Mouse (Mus musculus) lung, postnatal 0 days (tissue): ENCODE measurements around the gene Ctsd.

Experiments used
- CTCF ChIP-seq: IDR thresholded peaks from 2 replicates; pipeline ENCODE4 v1.5.1; 2016; ENCODE audit warnings: antibody characterized with exemption, mild to moderate bottlenecking
- EP300 ChIP-seq: IDR thresholded peaks from 2 replicates; pipeline ENCODE4 v1.6.1; 2016; ENCODE audit warnings: antibody characterized with exemption, mild to moderate bottlenecking, control low read depth

GRCm38 (mm10) chr7:142347542-142347941 is 40.3 kb downstream of the Ctsd start:
- TF ChIP-seq EP300 = no peak
- TF ChIP-seq CTCF = no peak
